Mouse (Mus musculus): ENCODE data around the gene Ifngr1.
"Not testable (repeated sequence)": the region's sequence is repeated elsewhere in the genome, so short reads cannot be mapped to it uniquely, and the experiment has no call there.

Gene Ifngr1

DNA sequence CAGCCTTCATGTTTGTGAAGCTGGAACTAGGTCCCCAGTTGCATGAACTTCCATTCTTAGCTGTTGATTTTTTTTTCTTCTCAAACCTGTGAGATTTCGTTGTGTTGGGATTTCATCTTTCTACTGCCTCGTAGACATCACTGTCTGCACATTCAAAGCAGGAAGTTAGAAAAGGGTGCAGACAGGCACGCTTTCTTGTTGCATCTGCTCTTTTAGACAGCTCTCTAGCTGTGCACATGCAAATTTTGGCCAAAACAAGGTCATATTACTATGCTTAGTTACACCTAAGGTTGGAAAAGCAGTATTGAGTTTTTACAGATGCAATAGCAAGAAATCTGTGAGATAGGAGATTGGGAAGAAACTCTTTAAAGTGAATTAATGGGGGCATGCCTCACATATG lies 4.5 kb upstream of the Ifngr1 start:
- no peak for DNase-seq (ENCODE audit: low spot score in 2 of 2)

DNA sequence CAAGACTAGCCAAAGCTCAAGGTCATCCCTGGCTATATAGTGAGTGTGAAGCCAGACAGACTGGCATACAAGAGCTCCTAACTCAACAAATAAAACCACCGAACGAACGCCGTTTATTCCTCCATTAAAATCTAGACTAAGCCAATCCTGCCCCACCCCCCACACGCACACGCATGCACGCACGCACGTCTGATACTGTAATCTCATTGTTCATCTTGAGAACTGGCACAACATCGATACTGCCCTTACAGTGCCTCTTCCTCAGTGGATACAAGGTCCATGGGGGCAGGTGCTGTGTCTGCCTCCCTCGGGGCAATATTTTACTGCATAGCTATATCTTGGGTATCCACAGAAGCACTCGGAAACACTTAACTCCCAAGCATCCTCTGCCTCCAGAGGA lies 2.1 kb upstream of the Ifngr1 start:
- no peak for DNase-seq (ENCODE audit: low spot score in 2 of 2)

DNA sequence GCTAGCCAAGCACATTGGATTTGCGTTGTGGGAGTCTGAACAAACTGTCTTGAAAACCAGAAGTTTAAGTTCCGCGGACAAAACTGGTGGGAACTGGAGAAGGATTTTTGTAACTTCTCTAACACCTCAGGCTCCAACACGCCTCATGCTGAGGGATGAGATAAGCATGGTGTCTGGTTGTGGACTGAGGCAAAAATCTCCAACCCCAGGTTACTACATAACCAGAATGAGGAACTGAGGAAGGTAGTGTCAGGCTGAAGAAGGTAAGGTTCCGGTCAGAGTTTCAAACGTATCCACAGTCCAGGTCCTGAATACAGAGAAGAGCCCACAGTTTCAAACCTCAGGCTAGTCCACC lies 486 bp upstream of the Ifngr1 start:
- DNase-seq (ENCODE audit: low spot score in 2 of 2) = no peak

DNA sequence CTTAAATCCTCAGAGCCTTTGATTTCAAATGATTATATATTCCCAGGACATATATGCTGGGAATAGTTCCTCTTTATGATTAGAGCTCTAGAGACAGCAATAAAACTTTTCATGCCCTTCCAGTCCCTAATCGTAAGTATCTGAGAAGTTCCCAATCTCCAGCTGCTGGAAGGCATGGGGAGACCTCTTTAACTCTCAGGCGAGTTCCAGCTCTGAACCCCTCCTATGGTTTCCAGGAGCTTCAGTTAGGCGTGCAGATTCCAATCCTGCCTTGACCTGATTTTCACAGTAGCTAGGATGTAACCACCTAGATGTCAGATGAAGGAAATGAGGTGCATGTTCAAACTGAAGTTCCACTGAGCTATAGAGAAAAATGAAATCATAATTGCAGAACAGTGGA lies 807 bp downstream of the Ifngr1 start:
- DNase-seq (ENCODE audit: low spot score in 2 of 2) = no peak

DNA sequence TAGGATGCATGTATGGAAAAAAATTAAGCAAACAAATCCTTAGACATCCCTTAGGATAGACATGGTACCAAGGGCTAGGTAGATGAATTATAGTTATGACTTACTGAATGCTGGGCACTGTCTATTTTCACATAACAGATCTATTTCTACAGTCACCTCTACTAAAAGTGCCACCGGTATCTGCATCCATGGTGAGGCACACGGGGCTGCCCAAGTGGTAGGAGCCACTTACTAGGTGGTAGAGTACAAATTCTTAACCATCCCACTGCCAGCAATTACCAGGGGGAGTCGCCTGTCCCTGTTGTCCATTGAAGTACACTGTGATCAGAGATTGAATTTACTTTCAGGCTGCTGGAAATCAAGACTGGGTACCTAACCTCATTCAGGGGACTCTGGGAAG lies 1.5 kb downstream of the Ifngr1 start:
- no peak for DNase-seq (ENCODE audit: low spot score in 2 of 2)

DNA sequence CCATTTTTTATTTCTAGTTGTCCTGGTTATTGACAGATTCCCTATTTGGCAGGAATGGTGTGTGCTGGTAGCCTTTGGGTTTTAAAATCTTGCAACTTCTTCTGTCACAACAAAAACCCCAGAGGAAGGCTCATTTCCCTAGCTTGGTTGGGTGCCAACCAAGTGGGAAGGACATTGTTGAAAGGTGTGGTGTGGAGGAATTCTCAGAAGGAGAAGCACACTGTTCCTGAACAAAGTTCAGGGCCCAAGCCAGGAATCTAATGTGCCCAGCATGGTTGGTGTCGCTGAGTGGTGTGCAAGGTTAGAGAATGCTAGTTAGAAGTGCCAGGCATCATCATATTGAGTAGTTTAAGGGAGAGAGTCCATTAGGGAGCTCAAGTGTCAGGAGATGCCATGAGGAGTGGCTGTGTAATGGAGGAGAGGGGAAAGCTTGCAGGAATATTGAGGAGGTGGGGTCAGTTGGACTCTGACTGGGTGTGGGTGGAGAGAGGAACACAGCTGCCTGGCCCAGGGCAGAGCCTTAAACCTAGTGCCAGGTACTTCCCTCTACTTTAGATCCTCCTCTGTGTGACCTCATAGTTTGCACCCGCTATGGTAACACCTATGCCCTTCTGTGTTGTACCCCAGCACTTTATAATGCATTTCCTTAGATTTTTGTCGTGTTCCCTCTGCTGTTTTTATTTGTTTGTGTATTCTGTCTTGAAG lies 2.6 kb downstream of the Ifngr1 start:
- no peak for DNase-seq (ENCODE audit: low spot score in 2 of 2)

DNA sequence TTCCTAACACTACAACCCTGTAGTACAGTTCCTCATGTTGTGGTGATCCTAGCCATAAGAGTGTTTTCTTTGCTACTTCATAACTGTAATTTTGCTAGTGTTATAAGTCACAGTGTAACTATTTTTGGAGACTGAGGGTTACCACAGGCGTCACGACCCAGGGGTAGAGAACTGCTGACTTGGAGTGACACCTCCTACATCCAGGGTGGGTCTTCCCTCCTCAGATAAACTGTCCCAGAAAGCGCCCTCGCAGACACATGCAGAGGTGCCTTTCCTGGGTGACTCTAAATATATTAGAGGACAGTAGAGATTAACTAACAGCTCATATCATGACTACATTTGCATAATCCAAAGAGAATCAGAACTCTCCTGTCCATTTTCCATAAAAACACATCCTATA lies 5.1 kb downstream of the Ifngr1 start:
- DNase-seq (ENCODE audit: low spot score in 2 of 2) = no peak

DNA sequence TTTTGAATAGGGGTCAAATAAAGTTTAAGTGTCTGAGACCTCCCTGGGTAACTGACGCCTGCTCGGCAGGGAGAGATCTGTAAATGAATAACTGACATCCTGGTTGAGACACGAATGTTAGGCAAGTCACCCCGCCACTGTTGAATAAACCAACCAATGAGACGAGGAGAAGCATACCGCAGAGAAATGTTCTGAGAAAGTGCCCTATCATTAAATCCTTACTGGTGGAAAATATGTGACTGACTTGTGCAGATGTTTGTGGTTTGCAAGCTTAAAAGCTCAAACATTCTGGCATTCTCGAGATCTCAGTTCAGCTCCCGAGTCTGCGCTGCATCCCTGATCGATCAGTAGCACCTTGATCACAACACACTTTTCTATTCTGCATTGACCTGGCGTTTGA lies 6.3 kb downstream of the Ifngr1 start:
- DNase-seq (ENCODE audit: low spot score in 2 of 2) = no peak

DNA sequence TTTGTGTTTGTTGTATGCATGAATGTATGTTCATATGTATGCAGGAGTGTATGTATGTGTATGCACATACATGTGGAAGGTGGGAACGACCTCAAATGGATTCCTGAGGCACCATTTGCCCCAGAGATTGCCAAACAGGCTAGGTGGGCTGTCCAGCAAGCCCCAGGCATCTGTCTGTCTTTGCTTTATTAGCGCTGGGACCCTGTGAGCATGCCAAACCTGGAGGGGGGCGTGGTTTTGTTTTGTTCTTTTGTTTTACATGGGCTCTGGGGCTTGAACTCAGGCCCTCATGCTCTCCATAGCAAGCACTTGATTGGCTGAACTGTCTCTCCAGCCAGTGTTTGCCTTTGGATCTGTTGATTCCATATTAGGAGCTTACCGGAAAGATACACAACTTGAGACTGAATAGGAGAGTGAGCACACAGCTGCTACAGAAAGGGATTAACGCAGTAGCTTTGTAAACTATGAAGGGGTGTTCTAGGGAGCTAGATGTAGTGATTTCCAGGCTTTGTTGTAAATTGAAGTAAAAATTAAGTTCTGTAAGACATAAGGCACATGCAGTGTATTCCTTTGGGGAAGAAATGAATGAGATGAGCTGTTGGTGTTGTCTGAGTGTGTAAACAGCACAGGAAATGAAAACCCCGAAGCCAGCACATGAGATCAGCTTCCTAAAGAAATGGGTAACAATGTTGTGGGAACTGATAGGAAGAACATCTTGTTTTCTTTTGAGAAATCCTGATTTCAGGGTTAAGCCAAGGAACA lies 7.8 kb downstream of the Ifngr1 start:
- DNase-seq (ENCODE audit: low spot score in 2 of 2) = no peak

DNA sequence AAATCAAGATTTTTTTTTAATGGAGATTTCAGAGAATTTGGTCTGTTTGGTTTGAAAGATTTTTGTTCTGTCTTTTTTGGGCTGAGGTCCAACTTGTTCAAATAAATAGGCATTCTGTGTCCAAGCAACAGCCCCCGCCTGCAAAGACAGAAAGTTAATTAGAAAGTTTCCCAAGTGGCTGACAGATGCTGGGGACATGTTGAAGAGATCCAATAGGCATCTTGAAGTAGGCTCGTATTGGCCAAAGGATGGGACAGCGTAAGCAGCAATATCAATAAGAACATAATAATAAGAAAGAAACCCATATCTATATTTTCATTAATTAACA lies 8.3 kb downstream of the Ifngr1 start:
- DNase-seq (ENCODE audit: low spot score in 2 of 2) = no peak

DNA sequence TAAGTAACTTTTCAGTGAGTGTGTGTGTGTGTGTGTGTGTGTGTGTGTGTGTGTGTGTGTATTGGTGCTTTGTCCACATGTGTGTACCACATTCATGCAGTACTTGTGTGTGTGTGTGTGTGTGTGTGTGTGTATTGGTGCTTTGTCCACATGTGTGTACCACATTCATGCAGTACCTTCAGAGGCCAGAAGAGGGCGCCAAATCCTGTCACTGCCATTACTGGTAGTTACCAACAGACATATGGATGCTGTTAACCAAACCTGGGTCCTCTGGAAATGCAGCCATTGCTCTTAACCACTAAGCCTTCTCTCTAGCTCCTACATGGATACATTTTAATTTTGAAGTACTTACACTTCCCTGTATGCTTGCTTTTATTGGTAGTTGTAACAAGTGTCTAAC lies 9.8 kb downstream of the Ifngr1 start:
- not testable (repeated sequence) for DNase-seq (ENCODE audit: low spot score in 2 of 2)

DNA sequence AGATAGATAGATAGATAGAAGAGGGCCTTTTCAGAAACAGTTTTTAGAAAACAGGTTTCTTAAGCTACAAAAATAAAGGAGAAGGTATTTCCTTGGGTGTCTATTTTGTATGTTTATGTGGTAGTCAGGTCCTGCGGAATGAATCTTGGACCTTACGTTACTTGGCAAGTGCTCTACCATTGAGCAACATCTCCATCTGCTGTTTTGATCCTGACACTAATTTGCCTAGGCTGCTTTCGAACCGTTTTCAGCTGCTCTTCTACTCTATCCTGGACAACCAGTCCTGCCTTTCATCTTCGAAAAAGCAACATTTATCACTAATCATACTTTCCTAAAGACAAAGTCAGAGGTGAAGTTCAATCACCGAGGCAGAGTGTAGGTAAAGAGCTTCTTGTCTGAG lies 11.5 kb downstream of the Ifngr1 start:
- DNase-seq (ENCODE audit: low spot score in 2 of 2) = no peak

DNA sequence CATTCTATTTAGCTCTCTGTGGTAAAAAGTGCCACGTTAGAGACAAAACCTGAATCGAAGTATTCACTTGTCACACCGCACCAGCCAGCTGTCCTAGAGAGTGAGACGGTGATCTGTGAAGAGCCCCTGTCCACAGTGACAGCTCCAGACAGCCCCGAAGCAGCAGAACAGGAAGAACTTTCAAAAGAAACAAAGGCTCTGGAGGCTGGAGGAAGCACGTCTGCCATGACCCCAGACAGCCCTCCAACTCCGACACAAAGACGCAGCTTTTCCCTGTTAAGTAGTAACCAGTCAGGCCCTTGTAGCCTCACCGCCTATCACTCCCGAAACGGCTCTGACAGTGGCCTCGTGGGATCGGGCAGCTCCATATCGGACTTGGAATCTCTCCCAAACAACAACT lies 17.4 kb downstream of the Ifngr1 start:
- no peak for DNase-seq (ENCODE audit: low spot score in 2 of 2)

DNA sequence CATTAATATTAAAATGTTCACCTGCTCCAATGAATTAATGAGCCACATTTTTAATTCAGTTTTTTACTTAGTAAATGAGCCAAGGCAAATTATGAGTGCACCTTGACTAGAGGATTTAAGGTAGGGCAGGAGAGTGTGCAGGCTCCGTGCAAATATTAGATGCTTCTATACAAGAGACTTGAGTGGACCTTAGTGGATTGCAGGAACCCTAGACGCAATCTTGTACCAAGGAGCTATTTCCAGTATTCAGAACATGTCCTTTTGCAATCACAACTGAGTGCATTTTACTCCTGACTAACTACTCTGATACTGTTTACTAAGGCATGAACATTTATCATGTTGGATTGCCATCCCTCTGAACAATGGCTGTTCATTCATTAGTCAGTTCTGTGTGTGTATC lies 19.9 kb downstream of the Ifngr1 start:
- no peak for DNase-seq (ENCODE audit: low spot score in 2 of 2)

DNA sequence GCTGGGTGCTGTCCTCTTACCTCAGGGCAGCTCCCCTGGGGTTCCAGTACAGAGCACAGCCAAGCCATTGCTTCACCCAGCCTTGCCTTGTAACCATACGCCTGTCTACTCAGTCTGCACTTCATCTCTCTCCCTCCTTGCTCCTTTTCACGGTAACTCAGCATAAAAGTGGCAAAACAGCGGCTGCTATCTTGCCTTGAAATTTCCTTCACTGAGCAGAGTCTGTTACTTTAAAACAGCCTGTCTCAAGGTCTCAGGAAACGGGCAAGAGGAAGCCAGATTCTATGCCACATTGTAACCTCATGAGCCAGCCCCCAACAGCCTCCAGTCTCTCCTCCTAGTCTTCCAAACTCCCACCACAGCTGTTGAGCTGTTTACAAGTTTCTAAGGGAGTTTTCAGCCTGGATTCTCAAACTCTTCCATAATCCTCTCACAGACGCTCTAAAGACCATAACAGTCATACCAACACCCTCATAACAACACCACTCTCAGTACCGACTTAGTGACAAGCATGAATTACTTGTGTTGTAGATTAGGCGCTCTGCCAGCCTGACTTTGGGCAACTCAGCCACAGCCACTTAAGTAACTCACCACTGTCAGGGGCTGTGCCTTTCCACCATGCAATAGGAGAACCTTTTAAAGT lies 21.5 kb downstream of the Ifngr1 start:
- DNase-seq (ENCODE audit: low spot score in 2 of 2) = no peak

DNA sequence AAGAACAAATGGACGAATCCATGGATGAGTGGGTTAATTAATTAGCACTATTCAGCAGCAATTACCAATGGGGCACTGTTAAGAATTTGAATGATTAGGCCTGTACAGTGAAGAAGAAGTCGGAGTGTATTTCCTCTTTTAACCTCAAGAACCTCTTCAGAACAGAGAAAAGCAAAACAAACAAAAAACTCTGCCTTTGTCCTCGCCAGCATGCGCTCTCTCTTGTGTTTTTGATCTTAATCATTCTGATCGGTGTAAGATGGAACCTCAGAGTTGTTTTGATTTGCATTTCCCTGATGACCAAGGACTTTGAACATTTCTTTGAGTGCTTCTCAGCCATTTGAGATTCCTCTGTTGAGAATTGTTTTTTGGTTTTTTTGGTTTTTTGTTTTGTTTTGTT lies 28.0 kb downstream of the Ifngr1 start:
- DNase-seq (ENCODE audit: low spot score in 2 of 2) = no peak

DNA sequence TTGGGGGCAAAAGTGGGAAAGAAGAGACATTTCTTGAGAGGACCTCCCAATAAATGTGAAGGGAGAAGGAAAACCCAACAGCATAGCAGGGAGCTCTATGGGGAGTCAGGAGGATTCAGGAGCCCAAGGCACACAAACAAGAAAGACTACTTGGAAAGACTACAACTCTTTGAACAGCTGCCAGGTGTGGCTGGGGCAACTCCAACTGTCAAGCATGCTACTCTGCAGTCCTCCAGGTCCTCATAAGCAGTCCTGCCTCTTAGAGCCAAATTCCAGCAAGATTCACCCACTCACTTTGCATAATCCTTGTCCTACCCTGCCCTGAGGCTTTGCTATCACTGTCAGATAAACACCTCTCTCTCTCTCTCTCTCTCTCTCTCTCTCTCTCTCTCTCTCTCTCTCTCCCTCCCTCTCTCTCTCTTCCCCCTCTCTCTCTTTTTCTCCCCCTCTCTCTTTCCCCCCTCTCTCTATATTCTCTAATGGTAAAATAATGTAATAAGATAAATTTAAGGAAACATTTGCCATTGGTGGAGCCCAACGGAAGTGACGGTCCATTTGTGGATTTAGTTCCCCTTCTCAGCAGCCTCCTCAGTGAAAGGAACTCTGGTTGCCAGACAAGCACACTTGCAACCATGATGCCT lies 29.8 kb downstream of the Ifngr1 start, which contains the start of gene Il22ra2:
TSS of gene Il22ra2 (plus strand) at position 591 of the 641 bp plus-strand sequence.
- DNase-seq (ENCODE audit: low spot score in 2 of 2) = no peak

DNA sequence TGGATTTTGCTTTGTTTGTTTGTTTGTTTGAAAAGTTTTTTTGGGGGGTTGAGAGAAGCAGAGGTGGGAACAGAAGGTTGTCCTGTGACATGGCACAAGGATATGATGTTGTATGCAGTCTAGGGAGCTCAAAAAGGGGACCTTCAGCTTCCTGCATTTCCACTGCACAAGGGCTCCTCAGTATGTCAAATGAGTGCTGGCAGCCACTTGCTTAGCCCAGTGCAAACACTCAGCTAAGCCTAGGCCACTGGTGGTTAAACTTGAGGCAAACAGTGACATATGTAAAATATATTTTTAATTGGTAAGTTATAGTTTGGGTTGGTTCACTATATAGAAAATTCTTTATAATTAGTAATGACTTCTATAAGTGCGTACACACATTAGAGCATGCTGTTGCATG lies 32.9 kb downstream of the Ifngr1 start:
- no peak for DNase-seq (ENCODE audit: low spot score in 2 of 2)

DNA sequence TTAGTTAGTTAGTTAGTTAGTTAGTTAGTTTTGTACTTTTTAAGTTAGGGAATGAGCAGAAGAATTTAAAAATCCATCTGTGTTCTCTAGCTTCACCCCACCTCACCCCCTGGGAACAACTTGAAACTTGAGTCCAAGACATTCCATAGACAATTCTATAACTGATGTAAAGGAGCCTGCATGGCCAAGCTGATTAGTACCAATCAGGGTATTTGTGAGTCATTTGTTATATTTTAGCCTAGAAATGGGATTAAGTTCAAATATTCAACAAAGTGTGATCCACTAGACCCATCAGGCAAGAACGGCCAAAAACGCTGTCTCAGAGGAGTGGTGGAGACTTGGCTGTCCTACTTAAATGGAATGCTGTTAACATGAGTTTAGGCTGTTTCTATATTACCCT lies 35.6 kb downstream of the Ifngr1 start:
- DNase-seq (ENCODE audit: low spot score in 2 of 2) = no peak

DNA sequence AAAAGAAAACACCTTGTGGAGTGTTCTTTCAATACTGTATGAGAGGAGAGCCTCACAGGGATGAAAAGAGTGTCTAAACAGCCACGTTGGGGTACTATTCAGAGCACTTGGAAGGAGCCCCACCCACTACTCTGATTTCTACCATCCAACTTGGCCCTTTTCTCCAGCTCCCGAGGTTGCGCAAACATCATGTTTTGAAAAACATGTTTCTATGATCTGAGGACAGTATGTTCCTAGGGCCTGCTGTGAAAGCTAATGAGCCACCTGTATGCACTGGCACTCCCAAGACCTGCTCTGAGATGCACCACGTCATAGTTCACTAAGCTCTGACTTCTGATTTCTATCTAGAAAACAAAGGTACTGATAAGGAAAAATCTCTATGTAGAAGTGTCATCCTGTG lies 36.0 kb downstream of the Ifngr1 start:
- DNase-seq (ENCODE audit: low spot score in 2 of 2) = no peak

DNA sequence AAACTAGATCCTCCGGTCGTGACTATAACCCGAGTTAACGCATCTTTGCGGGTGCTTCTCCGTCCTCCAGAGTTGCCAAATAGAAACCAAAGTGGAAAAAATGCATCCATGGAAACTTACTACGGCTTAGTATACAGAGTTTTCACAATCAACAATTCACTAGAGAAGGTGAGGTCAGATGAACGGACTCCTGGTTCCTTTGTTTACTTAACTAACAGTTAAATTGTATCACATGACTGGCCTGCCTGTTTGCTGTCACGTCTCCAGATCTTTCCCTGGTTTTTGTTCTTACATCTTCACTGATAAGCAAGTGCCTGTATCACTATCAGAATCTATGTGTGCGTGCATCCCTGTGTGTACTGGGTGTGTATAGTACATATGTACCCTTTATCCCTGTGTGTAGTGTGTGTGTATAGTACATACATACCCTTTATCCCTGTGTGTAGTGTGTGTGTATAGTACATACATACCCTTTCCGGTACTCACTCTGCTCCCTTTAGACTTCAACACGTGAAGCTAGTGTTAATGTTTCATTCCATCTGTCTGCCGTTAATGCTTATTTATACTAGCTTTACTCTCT lies 40.0 kb downstream of the Ifngr1 start:
- no peak for DNase-seq (ENCODE audit: low spot score in 2 of 2)

DNA sequence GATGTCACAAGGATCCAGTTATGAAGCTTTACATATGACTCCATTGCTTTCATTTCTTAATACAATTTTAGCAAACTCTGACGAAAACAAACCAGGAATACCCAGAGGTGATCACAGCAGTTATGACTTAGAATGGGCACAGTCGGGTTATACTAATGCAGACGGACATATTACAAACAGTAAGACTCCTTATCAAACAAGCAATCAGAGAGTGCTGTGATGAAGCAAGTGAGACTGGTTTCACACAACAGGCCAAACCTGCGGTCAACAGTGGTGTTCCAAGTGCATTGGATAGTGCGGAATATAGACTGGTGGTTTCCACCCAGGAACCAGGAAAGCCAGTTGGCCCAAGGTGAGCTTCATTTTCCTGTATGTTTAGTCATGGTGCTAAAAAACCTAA lies 47.1 kb downstream of the Ifngr1 start:
- no peak for DNase-seq (ENCODE audit: low spot score in 2 of 2)
